Mouse (Mus musculus): ENCODE results near the gene Pced1b.

Pced1b gene

GRCm38 (mm10) chr15:97394561-97394960, 147.7 kb downstream of the Pced1b start:
- DNase-seq (ENCODE audit: low read depth in 2 of 2, low spot score in 2 of 2) = no peak

- no peak for DNase-seq (ENCODE audit: low read depth in 2 of 2, low spot score in 2 of 2)
These were observed 149.8 kb downstream of the Pced1b start for GRCm38 (mm10) chr15:97396586-97397299.

DNA sequence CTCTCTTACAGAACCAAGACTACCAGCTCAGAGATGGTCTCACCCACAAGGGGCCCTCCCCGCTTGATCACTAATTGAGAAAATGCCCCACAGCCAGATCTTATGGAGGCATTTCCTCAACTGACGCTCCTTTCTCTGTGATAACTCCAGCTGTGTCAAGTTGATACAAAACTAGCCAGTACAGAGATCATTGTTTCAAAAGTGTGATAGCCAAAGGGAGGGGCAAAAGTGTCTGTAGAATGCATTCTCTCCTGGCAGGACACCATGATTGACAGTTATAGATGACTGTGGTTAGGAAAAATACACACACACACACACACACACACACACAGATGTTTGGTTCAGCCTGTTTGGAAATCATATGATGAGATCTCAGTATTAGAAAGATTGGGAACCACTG, 150.9 kb downstream of the Pced1b start:
- no peak for DNase-seq (ENCODE audit: low read depth in 2 of 2, low spot score in 2 of 2)

DNA sequence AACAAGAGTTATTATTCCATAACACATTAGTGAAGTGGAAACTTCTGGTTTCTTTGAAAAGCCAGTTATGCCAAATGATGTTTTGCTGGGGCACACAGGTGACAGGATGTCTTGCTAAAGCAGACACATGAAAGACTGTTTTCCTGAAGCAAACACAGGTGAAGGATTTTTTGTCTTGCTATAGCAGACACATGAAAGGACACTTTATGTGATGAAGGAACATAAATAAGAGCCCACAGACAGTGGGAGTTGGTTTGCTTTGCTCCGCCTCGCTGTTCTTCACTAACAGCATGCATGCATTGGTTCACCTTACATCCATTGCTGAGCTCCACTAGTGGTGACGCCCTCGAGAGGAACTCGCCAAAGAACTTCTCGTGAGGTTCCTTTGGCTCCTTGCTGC, 154.0 kb downstream of the Pced1b start:
- peak in 1 of 2 experiments; percentile 31 for DNase-seq (ENCODE audit: low read depth in 2 of 2, low spot score in 2 of 2)

DNA sequence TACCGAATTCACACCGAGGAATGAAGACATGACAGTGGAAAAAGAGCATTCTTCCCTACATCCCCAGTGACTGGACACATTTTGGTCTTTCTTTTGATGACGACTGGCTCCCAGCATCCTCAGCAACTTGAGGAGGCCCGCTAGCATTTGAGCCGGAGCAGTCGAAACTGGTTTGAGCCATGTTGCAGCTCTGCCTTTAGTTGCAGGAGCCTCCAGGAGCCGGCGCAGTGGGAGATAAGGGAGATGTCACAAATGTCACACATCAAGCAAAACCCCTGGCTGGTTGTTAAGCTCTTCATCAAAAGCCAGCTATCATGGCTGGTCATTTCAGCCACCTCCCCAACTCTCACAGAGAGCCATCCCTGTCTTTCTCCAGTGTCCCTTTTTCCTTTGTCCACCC, 157.6 kb downstream of the Pced1b start:
- no peak for DNase-seq (ENCODE audit: low read depth in 2 of 2, low spot score in 2 of 2)

GRCm38 (mm10) chr15:97404998-97405397, 158.1 kb downstream of the Pced1b start:
- no peak for DNase-seq (ENCODE audit: low read depth in 2 of 2, low spot score in 2 of 2)

GRCm38 (mm10) chr15:97406105-97406504, 159.2 kb downstream of the Pced1b start:
- DNase-seq (ENCODE audit: low read depth in 2 of 2, low spot score in 2 of 2) = no peak

DNA sequence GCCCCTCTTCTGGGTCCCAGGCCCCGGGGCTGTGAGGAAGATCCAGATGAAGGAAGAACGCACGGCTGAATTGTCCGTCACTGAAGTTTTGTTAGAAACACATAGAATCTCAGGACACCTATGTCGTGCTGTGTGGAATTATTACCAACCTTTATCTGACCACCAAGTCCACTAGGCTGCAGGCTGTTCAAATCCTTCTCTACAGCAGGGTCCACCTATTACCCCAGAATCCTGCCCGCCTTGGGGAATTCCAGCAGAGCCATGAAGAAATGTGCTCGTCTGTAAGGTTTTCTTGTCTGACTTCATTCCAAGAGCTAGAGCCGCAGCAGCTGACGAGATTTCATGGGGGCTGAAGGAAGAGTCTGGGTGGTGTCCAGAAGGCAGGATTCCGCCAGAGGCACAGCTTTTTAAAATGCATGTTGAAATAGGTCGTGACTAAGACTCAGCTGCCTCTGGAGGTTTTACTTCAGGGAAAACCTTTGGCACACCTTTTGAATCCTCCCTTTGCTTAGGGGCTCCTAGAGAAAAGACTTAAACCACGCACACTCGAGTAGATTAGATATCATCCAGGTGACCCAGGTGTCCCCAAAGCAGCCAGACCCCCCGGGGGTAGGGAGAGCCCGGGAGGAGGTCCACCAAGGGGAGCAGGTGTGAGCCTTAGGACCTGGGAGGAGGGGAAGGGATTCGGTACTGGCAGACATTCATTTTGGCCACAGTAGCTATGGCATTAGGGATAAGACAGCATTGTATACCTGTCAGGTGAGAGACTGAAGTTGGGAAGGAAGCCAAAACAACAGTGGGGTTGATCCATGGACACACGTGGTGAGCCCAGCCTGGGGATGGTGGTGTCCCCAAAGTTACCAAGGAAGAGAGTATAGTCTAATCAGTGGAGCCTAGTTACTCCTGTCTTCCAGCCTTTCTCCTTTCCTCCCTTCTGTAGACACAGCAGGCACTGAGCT, 160.9 kb downstream of the Pced1b start:
- no peak for DNase-seq (ENCODE audit: low read depth in 2 of 2, low spot score in 2 of 2)

DNA sequence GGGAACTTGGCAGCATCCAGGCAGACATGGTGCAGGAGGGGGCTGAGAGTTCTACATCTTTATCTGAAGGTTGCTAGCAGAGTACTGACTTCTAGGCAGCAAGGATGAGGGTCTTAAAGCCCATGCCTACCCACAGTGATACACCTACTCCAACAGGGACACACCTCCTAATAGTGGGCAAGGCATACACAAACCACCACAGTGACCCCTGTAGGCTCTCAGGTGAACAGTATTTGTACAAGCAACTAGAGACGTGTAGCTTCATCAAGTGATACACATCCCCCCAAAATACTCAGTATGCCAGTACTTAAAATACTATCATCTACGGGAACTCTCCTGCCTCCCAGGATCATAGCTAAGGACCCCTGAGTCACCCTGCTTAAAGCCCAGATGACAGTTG, 164.2 kb downstream of the Pced1b start:
- no peak for DNase-seq (ENCODE audit: low read depth in 2 of 2, low spot score in 2 of 2)

GRCm38 (mm10) chr15:97411671-97412070, 164.8 kb downstream of the Pced1b start:
- no peak for DNase-seq (ENCODE audit: low read depth in 2 of 2, low spot score in 2 of 2)

GRCm38 (mm10) chr15:97412308-97412707, 165.4 kb downstream of the Pced1b start:
- DNase-seq (ENCODE audit: low read depth in 2 of 2, low spot score in 2 of 2) = no peak

GRCm38 (mm10) chr15:97412861-97413260, 166.0 kb downstream of the Pced1b start:
- DNase-seq (ENCODE audit: low read depth in 2 of 2, low spot score in 2 of 2) = no peak

GRCm38 (mm10) chr15:97414718-97415413, 168.0 kb downstream of the Pced1b start:
- DNase-seq (ENCODE audit: low read depth in 2 of 2, low spot score in 2 of 2) = no peak

- no peak for DNase-seq (ENCODE audit: low read depth in 2 of 2, low spot score in 2 of 2)
These were observed 168.6 kb downstream of the Pced1b start for GRCm38 (mm10) chr15:97415426-97415946.

DNA sequence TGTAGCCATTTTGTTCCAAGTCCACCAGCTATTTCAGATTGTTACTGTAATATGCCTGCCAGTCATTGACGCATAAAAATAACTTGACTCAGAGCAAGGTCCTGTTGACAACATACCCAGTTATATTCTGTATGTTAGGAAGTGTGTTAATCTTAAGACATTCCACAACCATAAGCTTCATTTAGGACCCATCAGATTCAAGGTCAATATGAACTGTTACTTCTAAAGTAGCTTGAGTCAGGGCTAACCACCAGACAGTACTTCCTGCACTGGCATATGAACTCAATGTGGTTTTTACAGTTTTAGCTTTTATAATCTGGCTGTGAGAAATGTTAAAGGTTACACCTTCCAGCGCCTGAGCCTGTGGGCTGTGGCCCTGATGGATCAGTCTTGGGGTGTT, 173.4 kb downstream of the Pced1b start:
- no peak for DNase-seq (ENCODE audit: low read depth in 2 of 2, low spot score in 2 of 2)

DNA sequence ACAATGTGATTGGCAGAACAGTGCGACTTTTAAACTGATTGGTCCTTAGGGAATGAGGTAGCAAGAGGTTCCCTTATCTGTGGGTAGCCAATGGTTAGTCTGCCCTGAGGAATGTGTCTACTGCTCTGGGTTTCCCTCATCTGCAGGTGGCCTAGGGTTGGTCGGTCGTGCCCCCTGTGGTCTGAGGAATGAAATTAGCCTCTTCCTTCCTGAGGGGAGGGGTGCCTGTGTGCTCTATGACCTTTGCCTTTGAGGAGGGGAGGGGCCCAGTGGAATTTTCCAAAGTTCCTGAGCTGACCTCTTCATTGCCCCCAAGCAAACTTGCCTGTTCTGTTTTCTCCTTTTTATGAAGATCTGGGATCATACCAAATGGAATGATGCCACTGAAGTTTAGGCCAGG, 174.6 kb downstream of the Pced1b start:
- no peak for DNase-seq (ENCODE audit: low read depth in 2 of 2, low spot score in 2 of 2)

DNA sequence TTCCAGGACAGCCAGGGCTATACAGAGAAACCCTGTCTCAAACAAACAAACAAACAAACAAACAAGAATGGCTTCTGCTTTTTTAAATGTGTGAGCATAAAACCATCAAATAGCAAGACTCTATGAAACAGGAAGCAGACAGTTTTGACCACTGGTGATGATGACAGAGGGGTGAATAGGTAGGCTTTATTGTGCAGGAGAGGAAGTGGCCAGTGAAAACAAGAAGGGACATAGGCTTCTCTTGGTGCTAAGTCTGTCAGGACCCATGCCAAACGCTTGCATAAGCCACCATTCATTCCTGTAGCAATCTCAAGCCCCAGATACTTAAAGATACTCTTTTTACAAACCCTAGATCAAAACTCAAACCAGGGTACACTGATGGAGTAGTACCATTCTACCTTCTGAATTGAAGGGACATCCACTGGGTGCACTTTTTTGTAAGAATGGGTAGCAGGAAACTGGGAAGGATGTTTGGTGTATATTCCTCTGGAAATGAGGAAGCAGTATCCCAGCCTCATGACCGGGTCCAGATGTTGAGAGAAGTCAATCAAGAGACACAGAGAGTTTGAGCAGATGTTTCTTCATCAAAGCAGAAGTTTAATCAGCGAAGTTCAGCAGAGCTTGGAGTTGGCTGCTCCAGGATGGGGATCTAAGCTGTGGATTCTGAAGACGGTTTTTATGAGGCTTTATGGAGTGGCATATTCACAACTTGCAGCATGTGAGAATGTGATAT, 175.5 kb downstream of the Pced1b start:
- no peak for DNase-seq (ENCODE audit: low read depth in 2 of 2, low spot score in 2 of 2)

GRCm38 (mm10) chr15:97424375-97424774, 177.5 kb downstream of the Pced1b start:
- peak; percentile 50 to 67 for DNase-seq (ENCODE audit: low read depth in 2 of 2, low spot score in 2 of 2)

DNA sequence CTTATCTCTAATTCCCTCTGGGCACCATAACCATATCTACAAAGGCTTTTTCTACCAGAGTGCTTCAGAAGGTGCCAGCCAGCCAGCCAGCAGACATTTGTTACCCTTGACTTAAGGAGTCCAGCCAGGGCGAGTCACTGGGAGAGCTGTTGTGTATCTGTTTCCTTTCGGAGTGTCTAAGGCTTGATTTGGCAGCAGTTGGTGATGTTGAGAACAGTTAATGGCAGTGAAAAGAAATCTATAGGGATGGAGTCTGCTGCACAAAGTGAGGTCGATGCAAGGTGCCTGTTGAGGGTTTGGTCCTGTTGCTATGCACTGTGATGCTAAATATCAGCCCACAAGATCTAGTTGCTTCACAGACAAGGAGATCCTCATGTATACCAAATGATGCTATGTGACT, 178.1 kb downstream of the Pced1b start:
- DNase-seq (ENCODE audit: low read depth in 2 of 2, low spot score in 2 of 2) = no peak

- DNase-seq (ENCODE audit: low read depth in 2 of 2, low spot score in 2 of 2) = peak; percentile 27 to 45
These were observed 182.4 kb downstream of the Pced1b start for GRCm38 (mm10) chr15:97429201-97429900.

All from CD8-positive naive resting alpha-beta T cell, adult 2 months (primary cell).